Mouse (Mus musculus): ENCODE results near the gene Lix1. TPM values are rescaled to one million over a fixed set of nuclear protein-coding genes. Genes with fewer than 3 reads are reported as not detected.

The Lix1 gene
- total and polyA plus RNA-seq, 2 experiments from 2014 or later: 11.2 to 11.9 TPM

DNA sequence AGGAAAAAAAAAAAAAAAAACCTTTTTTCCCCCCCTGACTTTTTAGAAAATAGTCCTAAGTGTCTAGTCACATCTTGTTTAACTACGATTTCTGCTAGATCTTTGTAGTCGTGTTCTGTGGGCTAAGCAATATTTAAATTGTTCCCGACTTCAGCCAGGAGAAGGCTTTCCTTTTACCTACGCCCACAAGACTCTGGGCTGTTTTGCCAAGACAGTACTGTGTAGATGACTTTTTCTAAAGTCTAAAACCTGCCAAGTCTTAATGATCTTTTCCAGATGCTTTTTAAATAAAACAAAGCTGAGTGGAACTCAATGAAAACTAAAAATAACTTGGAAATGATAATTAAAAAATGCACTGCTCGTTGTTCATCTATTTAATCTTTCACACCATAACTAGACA is 566 bp downstream of the Lix1 start:
- no peaks in the 10 kb centered on the region for H3K36me3 ChIP-seq (ENCODE audit: insufficient read depth, low read length)
- H3K4me3 ChIP-seq (ENCODE audit: low read length): peak overlapping the region; percentile 29
- peak overlapping the region; percentile 48 for H3K4me2 ChIP-seq (ENCODE audit: low read depth, low read length)
- ATAC-seq (peak; percentile 43), DNase-seq (ENCODE audit: low spot score) (no peak)
- 0 out of 2 replicates have a peak overlapping the region, but pooled peaks have one; percentile 21 for H3K9ac ChIP-seq (replicated peaks; ENCODE audit: low read length)
- H3K4me1 ChIP-seq (ENCODE audit: insufficient read depth, low read length): no peaks in the 10 kb centered on the region
- peak overlapping the region; percentile 36; the same call in 1 of the 2 replicates for H3K27ac ChIP-seq
- 20% methylated on average over 5 of the region's 5 CpGs for WGBS
- no peak for TF ChIP-seq CTCF (IDR thresholded peaks at IDR 0.05; ENCODE audit: low read depth)
- no peaks in the 10 kb centered on the region for H3K27me3 ChIP-seq (ENCODE audit: insufficient read depth, low read length)
- H3K9me3 ChIP-seq (ENCODE audit: low read length): no peaks in the 10 kb centered on the region

DNA sequence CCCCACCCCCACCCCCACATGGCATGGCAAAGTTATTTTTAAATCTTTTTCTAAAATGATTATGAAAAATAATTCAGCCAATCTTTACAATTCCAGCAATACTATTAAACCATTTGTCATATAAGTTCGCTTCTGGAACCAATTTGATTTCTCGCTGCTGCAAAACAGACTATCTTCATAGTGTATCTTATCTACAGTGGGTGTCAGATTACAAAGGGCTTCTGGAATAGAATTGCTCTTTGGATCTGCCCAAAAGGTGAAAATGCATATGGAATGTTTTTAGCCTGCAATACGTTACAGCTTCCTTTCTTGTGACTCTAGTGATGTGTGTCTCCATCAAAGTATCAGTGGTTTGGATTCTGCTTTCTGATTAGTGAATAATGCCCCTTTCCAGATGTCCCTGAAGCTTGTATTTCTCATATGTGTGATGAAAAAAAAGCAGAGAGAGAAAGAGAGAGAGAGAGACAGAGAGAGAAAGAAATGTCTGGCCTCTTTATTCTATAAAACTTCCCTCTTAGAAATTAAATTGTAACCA is 1.2 kb downstream of the Lix1 start:
- TF ChIP-seq CTCF (IDR thresholded peaks at IDR 0.05; ENCODE audit: low read depth): no peak
- Histone ChIP-seq H3K9me3 (ENCODE audit: low read length) (no peaks in the 10 kb centered on the region), H3K4me1 (ENCODE audit: insufficient read depth, low read length) (no peaks in the 10 kb centered on the region), H3K4me2 (ENCODE audit: low read depth, low read length) (peak overlapping the region; percentile 48), H3K4me3 (ENCODE audit: low read length) (peak overlapping the region; percentile 29), H3K36me3 (ENCODE audit: insufficient read depth, low read length) (no peaks in the 10 kb centered on the region), H3K9ac (replicated peaks; ENCODE audit: low read length) (no peak overlapping the region), H3K27me3 (ENCODE audit: insufficient read depth, low read length) (no peaks in the 10 kb centered on the region), H3K27ac (no peak overlapping the region)
- ATAC-seq: no peak
- DNase-seq (ENCODE audit: low spot score): no peak
- 34% methylated on average over 3 of the region's 3 CpGs for whole genome bisulfite sequencing

DNA sequence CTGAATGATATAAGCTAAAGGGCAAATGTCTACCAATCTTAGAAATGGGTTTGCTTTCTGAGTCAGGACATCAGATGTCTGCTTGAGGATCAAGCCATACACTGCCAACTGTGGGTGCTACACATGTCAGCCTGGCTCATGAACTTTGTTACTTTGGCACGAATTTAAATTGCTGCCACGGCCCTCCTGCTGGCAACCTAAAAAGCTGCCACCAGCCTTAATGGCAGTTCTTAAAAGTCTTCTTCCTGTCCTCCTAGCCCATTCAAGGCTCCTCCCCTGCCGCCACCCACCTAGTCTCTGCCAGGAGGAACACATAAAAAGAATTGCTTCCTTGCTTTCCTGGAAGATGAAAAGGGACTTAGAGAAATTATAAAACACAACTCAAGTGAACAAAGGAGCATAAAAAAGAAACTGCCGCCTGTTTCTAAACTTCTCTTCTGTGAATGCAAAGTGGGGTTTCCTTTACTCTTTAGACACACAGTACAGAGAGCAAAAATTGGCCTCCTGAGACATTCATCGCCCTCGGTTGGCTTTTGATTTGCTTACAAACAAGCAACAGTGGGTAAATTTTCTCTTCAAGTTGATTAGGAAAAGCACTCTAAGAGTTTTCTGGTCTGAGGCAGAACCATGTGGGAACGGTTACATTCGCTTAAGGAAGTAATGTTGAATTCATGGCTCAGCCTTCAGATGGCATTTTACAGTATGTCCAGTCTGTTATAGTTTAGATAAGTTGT is 2.5 kb downstream of the Lix1 start:
- no peak for ATAC-seq
- Histone ChIP-seq H3K36me3 (ENCODE audit: insufficient read depth, low read length) (no peaks in the 10 kb centered on the region), H3K27me3 (ENCODE audit: insufficient read depth, low read length) (no peaks in the 10 kb centered on the region), H3K9ac (replicated peaks; ENCODE audit: low read length) (no peak overlapping the region), H3K4me3 (ENCODE audit: low read length) (no peak overlapping the region), H3K4me2 (ENCODE audit: low read depth, low read length) (peak overlapping the region; percentile 48; the same call in 1 of the 2 replicates), H3K4me1 (ENCODE audit: insufficient read depth, low read length) (no peaks in the 10 kb centered on the region), H3K27ac (no peak overlapping the region), H3K9me3 (ENCODE audit: low read length) (no peaks in the 10 kb centered on the region)
- no peak for TF ChIP-seq CTCF (IDR thresholded peaks at IDR 0.05; ENCODE audit: low read depth)
- no peak for DNase-seq (ENCODE audit: low spot score)
- WGBS: 28% methylated on average over 8 of the region's 8 CpGs

DNA sequence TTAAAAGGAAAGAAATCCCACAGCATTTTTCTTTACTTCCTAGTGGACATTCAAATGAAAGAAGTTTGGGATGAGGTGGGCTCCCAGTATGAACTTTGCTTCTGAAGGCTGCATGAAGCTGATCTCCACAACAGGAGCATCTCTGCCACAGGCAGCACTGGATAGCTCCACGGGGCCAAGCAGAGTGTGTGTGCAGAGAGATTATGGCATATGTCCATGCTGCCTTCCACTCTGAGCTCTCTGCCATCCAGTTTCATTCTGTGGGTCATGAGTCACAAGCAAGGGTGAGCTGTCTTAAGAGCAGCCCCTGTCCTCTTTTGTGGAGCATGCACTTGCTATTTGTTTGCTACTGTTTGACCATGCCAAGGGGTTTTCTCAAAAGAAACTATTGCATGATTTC is 3.1 kb downstream of the Lix1 start:
- TF ChIP-seq CTCF (IDR thresholded peaks at IDR 0.05; ENCODE audit: low read depth): no peak
- no peak overlapping the region for H3K4me3 ChIP-seq (ENCODE audit: low read length)
- 22% methylated on average over 1 of the region's 1 CpGs for WGBS
- H3K9me3 ChIP-seq (ENCODE audit: low read length): no peaks in the 10 kb centered on the region
- H3K27ac ChIP-seq: no peak overlapping the region
- H3K9ac ChIP-seq (replicated peaks; ENCODE audit: low read length): no peak overlapping the region
- H3K4me2 ChIP-seq (ENCODE audit: low read depth, low read length): no peak overlapping the region
- ATAC-seq: no peak
- no peak for DNase-seq (ENCODE audit: low spot score)
- no peaks in the 10 kb centered on the region for H3K36me3 ChIP-seq (ENCODE audit: insufficient read depth, low read length)
- no peaks in the 10 kb centered on the region for H3K4me1 ChIP-seq (ENCODE audit: insufficient read depth, low read length)
- H3K27me3 ChIP-seq (ENCODE audit: insufficient read depth, low read length): no peaks in the 10 kb centered on the region

DNA sequence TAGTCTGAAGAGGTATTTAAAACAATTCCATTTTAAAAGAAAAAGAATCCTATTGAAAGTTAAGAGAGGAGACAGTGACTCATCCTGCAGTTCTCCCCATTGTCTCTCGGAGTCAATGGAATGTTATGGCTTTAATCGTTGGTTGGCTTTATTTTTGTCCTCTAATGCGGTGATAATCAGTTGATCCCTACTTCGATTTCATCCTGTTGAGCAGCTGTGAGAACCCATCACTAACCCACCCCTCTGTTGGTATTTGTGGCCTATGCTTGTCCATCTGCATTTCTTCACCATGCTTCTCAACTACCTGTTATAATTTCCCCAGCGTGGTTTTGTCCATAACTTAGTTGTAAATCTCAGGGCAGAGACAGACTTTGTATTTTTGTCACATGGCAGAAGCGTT is 5.7 kb downstream of the Lix1 start:
- Histone ChIP-seq H3K9ac (replicated peaks; ENCODE audit: low read length) (no peak overlapping the region), H3K9me3 (ENCODE audit: low read length) (no peaks in the 10 kb centered on the region), H3K4me2 (ENCODE audit: low read depth, low read length) (no peak overlapping the region), H3K4me1 (ENCODE audit: insufficient read depth, low read length) (no peaks in the 10 kb centered on the region), H3K27ac (no peak overlapping the region), H3K4me3 (ENCODE audit: low read length) (no peak overlapping the region), H3K36me3 (ENCODE audit: insufficient read depth, low read length) (no peaks in the 10 kb centered on the region), H3K27me3 (ENCODE audit: insufficient read depth, low read length) (no peaks in the 10 kb centered on the region)
- no peak for ATAC-seq
- WGBS: 35% methylated on average over 6 of the region's 6 CpGs
- TF ChIP-seq CTCF (IDR thresholded peaks at IDR 0.05; ENCODE audit: low read depth): no peak
- no peak for DNase-seq (ENCODE audit: low spot score)

DNA sequence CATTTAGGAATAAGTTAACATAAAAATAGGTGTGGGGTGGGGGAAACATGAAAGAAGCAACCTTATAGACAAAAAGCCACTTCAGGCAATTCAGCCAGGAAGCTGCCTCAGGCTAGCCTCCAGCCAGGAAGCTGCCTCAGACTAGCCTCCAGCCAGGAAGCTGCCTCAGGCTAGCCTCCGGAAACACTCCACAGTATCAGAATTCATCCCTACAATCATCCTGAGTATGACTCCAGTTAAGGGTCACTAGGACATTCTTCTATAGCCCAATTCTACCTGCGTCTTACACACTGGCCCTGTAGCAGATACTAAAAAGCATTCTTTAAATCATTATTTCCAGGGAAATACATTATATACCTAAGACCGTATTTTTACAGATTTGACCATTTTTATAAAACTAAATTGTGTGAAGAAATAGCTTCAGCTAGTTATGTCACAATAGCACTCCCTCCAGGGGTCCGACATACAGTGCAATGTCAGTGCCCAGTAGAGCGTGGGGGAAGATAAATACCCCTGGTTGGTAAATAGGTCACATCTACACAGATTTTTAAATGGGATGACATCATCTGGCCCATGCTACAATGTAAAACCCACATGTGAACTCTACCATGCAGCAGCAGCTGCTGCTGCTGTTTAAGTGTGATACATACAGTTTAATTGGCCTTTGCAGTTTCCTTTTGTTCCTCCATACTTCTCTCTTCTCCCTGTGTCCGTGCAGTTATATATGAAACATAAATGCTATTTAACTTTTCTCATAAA is 6.4 kb downstream of the Lix1 start:
- no peak overlapping the region for H3K27ac ChIP-seq
- ATAC-seq: no peak
- 39% methylated on average over 6 of the region's 6 CpGs for WGBS
- no peaks in the 10 kb centered on the region for H3K9me3 ChIP-seq (ENCODE audit: low read length)
- H3K4me2 ChIP-seq (ENCODE audit: low read depth, low read length): no peak overlapping the region
- H3K36me3 ChIP-seq (ENCODE audit: insufficient read depth, low read length): no peaks in the 10 kb centered on the region
- TF ChIP-seq CTCF (IDR thresholded peaks at IDR 0.05; ENCODE audit: low read depth): no peak
- no peaks in the 10 kb centered on the region for H3K4me1 ChIP-seq (ENCODE audit: insufficient read depth, low read length)
- H3K4me3 ChIP-seq (ENCODE audit: low read length): no peak overlapping the region
- H3K27me3 ChIP-seq (ENCODE audit: insufficient read depth, low read length): no peaks in the 10 kb centered on the region
- DNase-seq (ENCODE audit: low spot score): no peak
- H3K9ac ChIP-seq (replicated peaks; ENCODE audit: low read length): no peak overlapping the region

All from hindbrain, postnatal 0 days (tissue).